Mouse (Mus musculus) frontal cortex, adult 2 months (tissue): ENCODE measurements around the gene Gnb5. TPM values are rescaled to one million over a fixed set of nuclear protein-coding genes. Genes with fewer than 3 reads are reported as not detected.

ENCODE experiments used
- polyA plus RNA-seq: library from polyadenylated mRNA; depleted of rRNA; stranded (reverse); fragments of >200 nt; gene quantifications from 2 replicates; pipeline ENCODE4 v1.2.3, GENCODE M21; 2012; rRNA removed

Gene Gnb5
- polyA plus RNA-seq, 1 experiment = 173 TPM

Other genes with a start within 250 kb of the Gnb5 start
- gene Myo5a, start 235.3 kb upstream of the Gnb5 start, polyA plus RNA-seq = 102 and 109 TPM in 2 replicates
- 1.6 and 2.0 TPM in 2 replicates for gene Myo5c, start 74.3 kb upstream of the Gnb5 start, polyA plus RNA-seq
- gene Bcl2l10, start 41.5 kb downstream of the Gnb5 start, polyA plus RNA-seq = 0.06 TPM in 1 of 2 replicates, not detected in the other
- 32.2 and 34.6 TPM in 2 replicates for gene Mapk6, start 103.7 kb downstream of the Gnb5 start, polyA plus RNA-seq
- gene Leo1, start 135.2 kb downstream of the Gnb5 start, polyA plus RNA-seq = 16.5 and 17.3 TPM in 2 replicates